Mouse (Mus musculus): ENCODE data around the gene Pdcl2.

Pdcl2 gene

DNA sequence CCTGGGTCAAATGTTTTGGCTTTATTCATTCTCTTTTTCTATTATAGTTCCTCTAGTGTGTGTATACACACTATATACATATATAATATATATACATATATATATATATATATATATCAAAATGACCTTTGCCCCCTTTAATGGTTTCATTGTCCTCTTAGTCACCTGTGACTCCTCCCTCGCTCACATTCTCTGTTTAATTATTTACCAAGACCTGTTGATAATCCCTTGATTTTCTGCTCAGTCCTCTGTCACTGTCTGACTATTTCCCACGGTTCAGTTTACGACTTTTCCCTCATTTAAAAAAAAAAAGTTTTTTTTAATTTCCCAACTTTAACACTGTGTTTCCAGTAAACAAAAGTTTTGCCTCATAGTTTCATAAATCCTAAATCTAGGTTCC lies 24.7 kb downstream of the Pdcl2 start:
- ChIA-PET CTCF (no interaction called here), POLR2A (interaction anchor here in 2 of 4 experiments (3.4 to 4.2 kb wide), 2 partner anchors 14 to 19 kb away, joined by 18 to 45 read pairs; no protein-coding TSS in a partner anchor)

DNA sequence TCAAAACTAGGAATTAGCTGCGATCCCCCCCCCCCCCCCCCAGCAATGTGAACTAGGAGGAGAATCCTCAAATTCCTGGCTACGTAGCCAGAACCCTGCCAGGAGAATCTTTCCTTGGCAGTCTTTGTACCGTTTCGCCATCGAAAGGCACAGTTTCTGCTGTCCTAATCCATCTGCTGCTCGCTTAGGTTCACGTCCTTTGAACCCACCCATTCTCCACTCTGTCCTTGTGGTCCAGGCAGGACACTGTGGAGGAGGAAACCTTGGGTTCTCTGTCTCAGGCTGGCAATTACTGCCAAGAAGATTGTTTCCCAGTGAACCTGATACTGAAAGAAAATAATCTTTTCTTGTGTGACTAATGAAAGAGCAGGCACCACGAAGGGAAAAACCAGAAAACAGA lies 25.3 kb downstream of the Pdcl2 start:
- CTCF ChIA-PET: interaction anchor here in 2 of 4 experiments (0.7 to 1.5 kb wide), 2 partner anchors 18 to 1314 kb away, joined by 3 read pairs; no protein-coding TSS in a partner anchor
- POLR2A ChIA-PET: interaction anchor here (0.5 to 4.2 kb wide), 19 partner anchors 9 to 978 kb away, joined by 3 to 45 read pairs (median 4); partner anchors contain the start of gene Pdcl2 (in 2 of the 4)

DNA sequence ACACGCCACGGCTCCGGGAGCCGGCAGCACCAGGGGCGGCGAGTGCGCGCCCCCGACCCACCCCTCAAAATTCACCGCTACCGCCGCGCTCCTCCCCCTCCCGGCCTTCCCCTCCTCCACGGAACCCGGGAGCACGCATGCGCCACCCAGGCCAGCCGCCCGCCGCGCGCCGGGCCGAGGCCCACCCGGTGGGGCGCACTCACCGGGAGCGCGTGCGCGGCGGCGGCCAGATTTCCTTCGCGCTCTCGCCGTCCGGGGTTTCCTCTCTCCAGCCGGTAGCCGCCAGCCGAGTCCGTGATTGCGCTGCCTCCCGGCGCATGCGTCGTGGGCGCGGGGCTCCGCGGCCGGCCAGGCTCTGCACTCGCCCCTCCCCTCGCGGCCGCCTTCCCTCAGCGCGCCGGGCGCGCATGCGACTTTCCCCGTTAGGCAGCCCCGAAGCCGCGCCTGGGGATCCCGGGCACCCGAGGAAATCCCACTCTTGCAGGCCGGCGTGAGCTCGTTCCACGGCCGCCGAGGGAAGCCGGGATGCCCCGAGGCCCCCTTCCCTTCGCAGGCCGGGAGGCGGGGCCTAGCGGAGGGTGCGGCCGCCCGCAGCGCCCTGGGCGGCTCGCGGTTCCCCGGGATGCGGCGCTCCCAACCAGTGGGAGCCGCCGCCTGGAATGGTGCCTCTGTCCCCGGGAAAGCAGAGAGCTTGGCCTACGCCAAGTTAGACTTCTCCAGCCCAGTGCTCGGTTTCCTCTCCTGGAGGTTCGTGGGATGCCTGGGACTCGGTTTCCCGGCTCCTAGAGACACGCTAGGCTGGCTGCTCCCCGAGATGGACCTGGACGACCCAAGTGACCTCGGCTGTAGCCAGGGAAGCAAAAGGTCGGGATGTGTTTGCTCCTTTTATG lies 26.3 kb downstream of the Pdcl2 start, which contains the start of gene Clock:
TSS of gene Clock (minus strand) at position 341 of the 890 bp plus-strand sequence.
- CTCF ChIA-PET: interaction anchor here in 2 of 4 experiments (0.7 to 1.5 kb wide), 2 partner anchors 17 to 1314 kb away, joined by 3 read pairs; no protein-coding TSS in a partner anchor
- POLR2A ChIA-PET: interaction anchor here (0.6 to 4.2 kb wide), 38 partner anchors 10 to 953 kb away, joined by 3 to 45 read pairs (median 4); partner anchors contain the start of genes Pdcl2 (in 3 of the 4), Kit (in 1 of the 4) and Srd5a3 (in 1 of the 4)

DNA sequence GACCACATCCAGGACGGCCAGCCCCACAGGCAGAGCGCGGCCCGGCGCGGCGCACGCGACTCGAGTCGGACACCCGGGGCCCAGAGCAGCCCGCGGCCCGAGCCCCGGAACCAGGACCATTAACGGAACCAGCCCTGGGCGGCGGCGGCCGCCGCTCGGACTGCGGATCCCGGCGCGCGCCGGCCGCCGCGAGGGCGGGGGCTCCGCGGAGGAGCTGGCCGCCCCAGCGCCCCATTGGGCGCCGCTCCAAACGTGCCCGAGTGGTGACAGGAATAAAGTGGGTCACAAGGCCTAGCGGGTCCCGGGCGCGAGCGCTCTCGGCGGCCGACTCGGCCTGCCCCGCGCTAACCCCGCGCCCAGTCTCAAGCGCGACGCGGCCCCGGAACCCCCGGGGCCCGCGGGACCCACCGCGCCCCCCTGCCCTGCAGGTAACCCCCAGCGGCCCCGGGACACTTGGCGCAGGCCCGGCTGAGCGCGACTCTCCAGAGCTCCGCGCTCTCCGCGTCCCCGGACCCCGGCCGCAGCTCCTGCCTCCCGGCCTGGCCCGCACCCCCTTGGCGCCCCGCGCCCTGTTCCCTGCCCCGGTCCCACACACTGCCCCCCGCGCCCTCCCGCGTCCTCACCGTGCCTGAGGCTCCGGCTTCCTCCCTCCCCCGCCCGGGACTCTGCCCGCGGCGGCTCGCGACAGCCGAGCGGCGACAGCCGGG lies 27.1 kb downstream of the Pdcl2 start:
- CTCF ChIA-PET: interaction anchor here in 1 of 4 experiments (1.5 kb wide), 1 partner anchor 17 kb away, joined by 3 read pairs; no protein-coding TSS in a partner anchor
- POLR2A ChIA-PET: interaction anchor here (0.5 to 4.2 kb wide), 38 partner anchors 9 to 953 kb away, joined by 3 to 45 read pairs (median 4); partner anchors contain the start of genes Pdcl2 (in 2 of the 4), Kit (in 1 of the 4) and Srd5a3 (in 1 of the 4)

DNA sequence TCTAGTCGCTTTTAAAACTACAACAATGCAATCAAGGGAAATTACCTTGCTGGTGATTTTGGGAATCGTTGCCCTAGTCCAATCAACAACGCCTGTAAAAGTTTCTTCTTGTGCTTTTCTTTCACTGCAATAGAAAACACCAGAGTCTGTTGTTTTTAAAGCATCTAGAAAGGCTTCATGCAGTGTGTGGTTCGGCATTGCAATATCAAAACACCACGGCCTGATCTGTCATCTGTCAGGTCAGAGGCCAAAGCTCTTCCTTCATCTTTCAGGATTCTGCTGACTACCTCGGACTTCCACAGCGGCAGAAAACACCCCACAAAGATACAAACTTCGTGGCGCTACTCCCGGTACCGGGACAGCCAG lies 27.6 kb downstream of the Pdcl2 start:
- POLR2A ChIA-PET: interaction anchor here (0.5 to 4.2 kb wide), 24 partner anchors 10 to 729 kb away, joined by 3 to 45 read pairs (median 4); partner anchors contain the start of genes Pdcl2 (in 2 of the 4), Kit (in 1 of the 4) and Srd5a3 (in 1 of the 4)
- CTCF ChIA-PET: interaction anchor here in 1 of 4 experiments (0.6 kb wide), 1 partner anchor 966 kb away, joined by 4 read pairs; no protein-coding TSS in a partner anchor

DNA sequence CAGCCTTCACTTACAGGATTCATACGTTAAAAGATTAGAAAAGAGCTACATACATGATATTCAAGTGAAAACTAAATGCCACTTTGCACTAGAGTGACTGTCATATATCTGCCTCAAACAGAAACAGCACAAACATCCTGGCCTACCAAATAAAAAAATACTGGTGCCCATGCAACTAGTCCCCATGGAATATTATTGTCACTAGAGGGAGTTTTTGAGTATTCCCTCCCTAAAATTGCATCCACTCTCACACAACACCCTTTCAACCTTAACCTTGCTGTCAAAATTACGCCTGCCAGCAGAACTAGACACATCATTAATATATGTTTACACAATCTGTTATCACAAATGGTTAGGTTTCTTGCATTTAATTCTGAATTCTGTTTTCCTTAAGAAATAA lies 28.9 kb downstream of the Pdcl2 start:
- POLR2A ChIA-PET: interaction anchor here in 2 of 4 experiments (0.6 to 1.7 kb wide), 3 partner anchors 12 to 55 kb away, joined by 4 to 6 read pairs (median 4); partner anchors contain the start of gene Pdcl2 (in 1 of the 2)
- CTCF ChIA-PET: no interaction called here

DNA sequence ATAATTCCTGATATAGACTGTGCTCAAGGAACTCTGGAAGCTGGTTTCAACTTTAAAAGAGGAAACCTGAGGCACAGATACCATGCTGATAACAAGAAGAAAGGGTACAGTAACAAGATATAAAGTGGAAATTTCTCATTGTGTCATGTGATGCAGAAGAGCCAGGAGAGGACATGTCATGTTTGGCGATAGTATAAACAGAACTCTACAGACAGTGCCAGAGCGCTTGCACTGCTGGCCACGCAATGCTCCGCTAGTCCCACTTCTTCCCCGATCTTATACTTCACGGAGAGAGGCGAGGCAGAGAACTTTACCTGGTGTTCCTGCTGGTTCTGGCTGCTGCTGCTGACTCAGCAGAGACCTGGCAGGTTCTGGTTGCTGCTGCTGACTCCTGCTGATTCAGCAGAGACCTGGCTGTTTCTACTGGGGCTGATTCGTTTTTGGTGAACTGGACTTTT lies 41.7 kb downstream of the Pdcl2 start:
- POLR2A ChIA-PET: interaction anchor here in 1 of 4 experiments (1.1 to 3.8 kb wide), 3 partner anchors 8 to 17 kb away, joined by 3 to 18 read pairs (median 6); partner anchors contain the start of gene Clock
- CTCF ChIA-PET: no interaction called here

DNA sequence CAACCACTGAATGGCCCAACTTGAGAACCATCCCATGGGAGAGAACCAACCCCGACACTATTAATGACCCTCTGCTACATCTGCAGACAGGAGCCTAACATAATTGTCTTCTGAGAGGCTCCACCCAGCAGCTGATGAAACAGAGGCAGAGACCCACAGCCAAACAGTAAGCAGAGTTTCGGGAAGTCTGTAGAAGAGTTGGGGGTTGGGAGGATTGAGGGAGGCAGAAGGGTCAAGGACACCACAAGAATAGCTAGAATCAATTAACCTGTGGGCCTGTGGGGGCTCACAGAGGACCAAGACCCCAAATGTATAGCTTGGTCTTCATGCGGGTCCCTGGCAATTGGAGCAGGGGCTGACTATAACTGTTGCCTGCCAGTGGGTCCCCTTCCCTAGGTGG lies 42.7 kb downstream of the Pdcl2 start:
- ChIA-PET CTCF (interaction anchor here in 1 of 4 experiments (1.6 kb wide), 1 partner anchor 33 kb away, joined by 6 read pairs; no protein-coding TSS in a partner anchor), POLR2A (interaction anchor here in 2 of 4 experiments (0.9 to 3.8 kb wide), 7 partner anchors 9 to 43 kb away, joined by 3 to 18 read pairs (median 6); partner anchors contain the start of genes Clock (in 2 of the 2) and Pdcl2 (in 1 of the 2))

DNA sequence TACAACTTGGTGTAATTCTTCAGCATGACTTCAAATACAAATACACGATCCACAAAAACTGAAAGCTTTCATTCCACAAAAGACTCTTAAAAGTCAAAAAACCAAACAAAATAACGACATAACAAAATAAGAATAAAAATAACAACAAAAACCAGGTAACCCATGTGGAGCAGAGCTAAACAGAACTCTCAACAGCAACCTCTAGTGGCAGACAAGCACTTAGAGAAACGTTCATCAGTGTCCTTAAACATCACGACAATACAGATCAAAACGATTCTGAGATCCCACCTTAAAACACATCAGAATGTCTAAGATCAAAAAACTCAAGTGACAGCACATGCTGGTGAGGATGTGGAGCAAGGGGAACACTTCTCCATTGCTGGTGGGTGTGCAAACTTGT lies 43.9 kb downstream of the Pdcl2 start:
- CTCF ChIA-PET: interaction anchor here in 3 of 4 experiments (0.6 to 1.6 kb wide), 3 partner anchors 18 to 765 kb away, joined by 3 to 6 read pairs (median 3); partner anchors contain the start of gene Clock (in 1 of the 3)
- POLR2A ChIA-PET: interaction anchor here in 2 of 4 experiments (0.6 to 3.8 kb wide), 7 partner anchors 10 to 61 kb away, joined by 3 to 18 read pairs (median 4); partner anchors contain the start of gene Clock (in 1 of the 2)

DNA sequence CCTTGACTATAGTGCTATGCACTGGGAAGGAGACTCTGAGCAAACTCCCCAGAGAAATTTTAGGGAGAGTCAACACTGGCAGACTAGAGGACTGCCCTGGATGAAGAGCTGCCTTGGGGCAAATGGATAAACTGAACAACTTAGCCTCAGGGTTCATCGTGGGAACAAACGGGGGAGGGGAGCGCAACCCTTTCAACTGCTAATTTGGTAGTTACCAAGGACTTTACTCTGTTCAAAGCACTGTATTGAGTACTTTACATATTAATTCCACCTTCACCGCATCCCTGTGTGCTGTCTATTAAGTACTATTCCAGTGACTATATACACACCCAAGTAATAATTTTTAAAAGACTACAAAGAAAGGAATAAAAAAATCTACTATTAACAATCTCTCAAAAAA lies 45.3 kb downstream of the Pdcl2 start:
- ChIA-PET POLR2A (interaction anchor here (0.7 to 3.8 kb wide), 14 partner anchors 11 to 245 kb away, joined by 3 to 20 read pairs (median 4); partner anchors contain the start of gene Clock (in 1 of the 4)), CTCF (no interaction called here)

DNA sequence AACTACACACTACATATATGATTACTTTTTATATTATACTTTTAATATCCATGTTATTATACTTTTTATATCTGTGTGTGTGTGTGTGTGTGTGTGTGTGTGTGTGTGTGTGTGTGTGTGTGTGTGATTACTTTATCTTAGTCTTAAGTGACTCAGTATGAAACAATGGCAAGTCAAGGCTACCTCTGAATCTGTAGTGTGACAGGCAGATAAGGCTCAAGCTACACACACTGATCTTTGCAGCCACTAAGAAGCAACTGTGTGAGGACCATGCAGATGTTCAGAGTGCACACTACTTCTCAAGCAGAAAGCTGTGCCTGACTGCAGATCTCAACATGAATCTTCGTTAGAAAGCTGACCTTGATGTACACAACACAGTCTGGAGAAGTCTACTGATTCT lies 47.1 kb downstream of the Pdcl2 start:
- POLR2A ChIA-PET: interaction anchor here in 2 of 4 experiments (0.6 to 3.4 kb wide), 6 partner anchors 9 to 62 kb away, joined by 3 to 20 read pairs (median 5); partner anchors contain the start of gene Clock (in 1 of the 2)
- CTCF ChIA-PET: no interaction called here

DNA sequence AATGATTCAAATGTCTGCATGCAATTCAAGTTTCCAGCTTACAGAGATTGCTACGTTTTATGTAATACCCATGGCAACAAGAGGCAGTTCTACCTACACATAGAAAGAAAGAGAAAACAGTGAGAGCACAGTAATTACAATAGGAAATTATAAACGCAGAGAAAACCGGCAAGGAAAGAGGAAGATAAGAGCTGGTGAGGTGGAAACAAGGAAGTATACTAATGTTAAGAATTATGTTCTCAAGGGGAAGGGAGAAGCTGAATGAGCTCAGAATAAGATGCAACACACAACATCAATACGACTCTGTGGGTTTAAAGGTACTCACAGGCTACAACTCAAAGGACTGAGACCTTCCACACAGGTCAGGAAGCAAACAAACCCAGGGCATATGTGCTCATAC lies 56.0 kb downstream of the Pdcl2 start:
- ChIA-PET CTCF (no interaction called here), POLR2A (interaction anchor here in 1 of 4 experiments (1.7 kb wide), 1 partner anchor 10 kb away, joined by 6 read pairs; no protein-coding TSS in a partner anchor)

Data from embryonic stem cell, embryonic (primary cell).